Mouse (Mus musculus): Measurements from ENCODE around the gene Prkra. TPM values are rescaled to one million over a fixed set of nuclear protein-coding genes. Genes with fewer than 3 reads are reported as not detected.

Gene Prkra
- total RNA-seq (2023; ENCODE audit: inconsistent age) = 2.9 to 4.4 TPM (median 3.5 TPM) in 4 replicates

GRCm38 (mm10) chr2:76647883-76648570, at the start of gene Prkra, which contains the start of gene Pjvk:
Prkra (minus strand) TSS chr2:76648015.
Pjvk (plus strand) TSS chr2:76648476.

GRCm38 (mm10) chr2:76674725-76675427, 27.1 kb upstream of the Prkra start, which contains the start of gene Plekha3:
Plekha3 (plus strand) TSS chr2:76675281.

GRCm38 (mm10) chr2:76672966-76673392, 25.2 kb upstream of the Prkra start, which contains the start of gene Fkbp7:
Fkbp7 (minus strand) TSS chr2:76673116.

Other genes starting within 250 kb of the Prkra start
- gene Osbpl6, start 241.5 kb downstream of the Prkra start, total RNA-seq (2023; ENCODE audit: inconsistent age) = 0.18 to 1.2 TPM (median 0.33 TPM) in 3 of 4 replicates, not detected in the other
- gene Pjvk, start 461 bp upstream of the Prkra start, total RNA-seq (2023; ENCODE audit: inconsistent age) = not detected in 4 replicates
- 6.6 to 8.8 TPM (median 7.6 TPM) in 4 replicates for gene Fkbp7, start 25.1 kb upstream of the Prkra start, total RNA-seq (2023; ENCODE audit: inconsistent age)
- 35.0 to 38.6 TPM (median 36.9 TPM) in 4 replicates for gene Plekha3, start 27.3 kb upstream of the Prkra start, total RNA-seq (2023; ENCODE audit: inconsistent age)